Mouse (Mus musculus) adipocyte (in vitro differentiated cells): ENCODE measurements around the gene Hba-a1.
"Not testable (repeated sequence)": the region's sequence is repeated elsewhere in the genome, so short reads cannot be mapped to it uniquely, and the experiment has no call there.

Experiments used
- DNase-seq: peaks from one replicate; pipeline ENCODE4 v3.0.0-alpha.2; 2016; ENCODE audit warnings: low spot score

The Hba-a1 gene

DNA sequence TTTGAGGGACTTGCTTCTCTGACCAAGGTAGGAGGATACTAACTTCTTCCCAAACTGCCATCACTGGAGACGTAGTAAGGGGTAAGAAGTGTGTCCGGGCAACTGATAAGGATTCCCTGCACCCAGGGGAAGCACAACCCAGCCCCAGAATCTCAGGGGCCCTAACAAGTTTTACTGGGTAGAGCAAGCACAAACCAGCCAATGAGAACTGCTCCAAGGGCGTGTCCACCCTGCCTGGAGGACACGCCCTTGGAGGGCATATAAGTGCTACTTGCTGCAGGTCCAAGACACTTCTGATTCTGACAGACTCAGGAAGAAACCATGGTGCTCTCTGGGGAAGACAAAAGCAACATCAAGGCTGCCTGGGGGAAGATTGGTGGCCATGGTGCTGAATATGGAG, 12.9 kb downstream of the Hba-a1 start, which contains the start of gene Hba-a2:
Gene Hba-a2, plus strand, starts transcription at position 287 of the 400 bp plus-strand sequence.
- DNase-seq, result not testable (repeated sequence)

- DNase-seq, result not testable (repeated sequence)
Measured at GRCm38 (mm10) chr11:32297417-32297816, 14.1 kb downstream of the Hba-a1 start.

GRCm38 (mm10) chr11:32297866-32298531, 14.7 kb downstream of the Hba-a1 start:
- DNase-seq, result no peak

DNA sequence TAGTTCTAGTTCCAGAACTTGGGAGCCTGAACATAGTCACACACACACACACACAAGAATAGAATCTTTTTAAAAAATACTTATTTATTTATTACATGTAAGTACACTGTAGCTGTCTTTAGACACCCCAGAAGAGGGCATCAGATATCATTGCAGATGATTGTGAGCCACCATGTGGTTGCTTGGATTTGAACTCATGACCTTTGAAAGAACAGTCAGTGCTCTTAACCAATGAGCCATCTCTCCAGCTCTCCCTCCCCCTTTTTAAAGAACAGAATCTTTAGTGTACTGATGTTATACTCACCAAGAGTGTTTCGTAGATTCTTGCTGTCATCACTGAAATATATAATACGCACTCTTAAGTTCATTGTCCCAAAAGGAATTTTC, 15.2 kb downstream of the Hba-a1 start:
- no peak for DNase-seq

DNA sequence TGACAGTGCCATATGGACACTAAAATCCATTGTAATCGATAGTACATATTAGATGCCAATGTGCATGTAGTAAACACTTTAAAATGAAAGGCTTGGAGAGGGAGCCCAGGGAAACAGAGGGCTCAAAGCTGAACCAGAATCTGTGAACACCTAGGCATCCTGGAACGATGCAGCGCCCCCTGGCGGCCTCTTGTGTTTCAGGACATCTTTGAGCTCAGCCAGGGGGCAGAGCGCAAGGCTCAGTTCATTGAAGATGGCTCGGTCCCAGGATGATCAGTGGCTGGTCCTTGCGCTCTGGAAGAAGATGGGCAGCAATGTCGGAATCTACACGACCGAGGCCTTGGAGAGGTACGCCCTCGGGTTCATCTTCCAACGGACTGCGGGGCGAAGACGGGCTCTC, 16.6 kb downstream of the Hba-a1 start, which contains the start of gene Hbq1a:
Gene Hbq1a, plus strand, starts transcription at position 205 of the 400 bp plus-strand sequence.
- peak; percentile 18 for DNase-seq

- no peak for DNase-seq
Measured at GRCm38 (mm10) chr11:32300279-32301267, 17.3 kb downstream of the Hba-a1 start.

DNA sequence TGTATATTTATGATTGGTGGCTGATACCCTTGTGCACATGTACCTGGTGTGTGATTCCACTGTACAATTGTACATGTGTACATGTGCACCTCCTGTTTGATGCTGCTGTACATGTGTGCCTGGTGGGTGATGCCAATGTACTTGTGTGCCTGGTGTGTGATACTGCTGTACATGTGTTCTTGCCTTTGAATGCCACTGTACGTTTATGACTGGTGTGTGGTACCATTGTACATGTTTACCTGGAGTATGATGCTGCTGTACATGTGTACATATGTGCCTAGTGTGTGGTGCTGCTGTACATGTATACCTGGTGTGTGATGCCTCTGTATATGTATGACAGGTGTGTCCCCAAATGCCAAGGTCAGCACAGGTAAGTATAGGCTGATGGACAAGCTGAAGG, 18.2 kb downstream of the Hba-a1 start:
- no peak for DNase-seq

GRCm38 (mm10) chr11:32302824-32303419, 19.6 kb downstream of the Hba-a1 start:
- DNase-seq, result no peak

GRCm38 (mm10) chr11:32303455-32303854, 20.1 kb downstream of the Hba-a1 start:
- no peak for DNase-seq

DNA sequence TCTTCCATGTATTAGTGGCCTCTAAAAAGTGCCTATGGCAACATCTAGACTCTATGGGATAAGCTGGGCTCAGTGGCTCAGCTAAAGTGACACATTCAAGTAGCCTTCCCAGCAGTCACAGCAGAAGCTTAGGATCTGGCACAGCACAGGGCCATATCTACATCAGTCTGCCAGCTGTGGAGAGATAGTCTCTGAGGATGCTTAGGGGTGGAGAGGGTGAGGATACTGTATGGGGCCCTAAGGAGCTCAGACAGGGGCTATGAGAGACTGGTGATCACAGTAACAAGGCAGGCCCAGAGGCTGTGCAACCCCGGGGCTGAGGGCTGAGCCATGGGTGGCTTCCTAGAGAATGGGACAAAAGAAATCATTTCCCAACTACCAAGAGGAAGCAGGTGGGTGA, 23.7 kb downstream of the Hba-a1 start:
- DNase-seq, result no peak

DNA sequence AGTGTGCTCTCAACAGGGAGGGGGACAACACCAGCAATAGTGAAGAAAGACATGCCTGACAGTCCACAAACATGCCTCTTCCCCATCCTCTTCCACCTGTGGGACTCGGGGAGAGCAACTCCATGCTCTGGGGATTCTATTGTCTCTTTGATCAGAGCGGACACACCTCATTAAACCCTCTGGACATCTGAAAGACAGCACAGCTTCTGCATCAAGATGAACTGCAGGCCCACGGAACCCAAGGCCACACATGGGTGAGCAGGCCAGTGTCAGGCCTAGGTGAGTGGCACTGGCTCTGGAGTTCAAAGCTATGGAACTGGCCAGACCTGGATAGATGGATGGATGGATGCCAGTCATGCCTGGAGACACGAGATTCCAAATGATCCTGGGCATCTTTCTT, 26.1 kb downstream of the Hba-a1 start:
- no peak for DNase-seq

DNA sequence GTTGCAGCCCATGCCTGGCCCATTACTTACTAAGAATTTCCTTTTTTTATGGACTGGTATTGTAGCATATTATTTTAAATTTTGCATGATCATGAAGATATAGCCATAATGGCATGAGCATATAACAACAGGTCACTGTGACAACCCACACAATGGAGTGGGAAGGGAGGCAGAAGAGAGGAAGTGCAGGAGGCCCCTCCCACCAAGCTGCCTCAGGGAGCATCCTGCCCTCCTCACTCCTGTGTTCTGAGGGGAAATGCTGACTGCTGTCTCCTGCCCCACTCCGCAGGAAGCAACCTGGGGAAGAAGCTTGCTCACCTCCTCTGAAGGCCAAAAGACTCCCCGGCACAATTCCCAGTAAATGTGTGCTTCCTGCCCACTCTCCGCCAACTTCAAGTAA, 26.6 kb downstream of the Hba-a1 start:
- DNase-seq, result no peak

DNA sequence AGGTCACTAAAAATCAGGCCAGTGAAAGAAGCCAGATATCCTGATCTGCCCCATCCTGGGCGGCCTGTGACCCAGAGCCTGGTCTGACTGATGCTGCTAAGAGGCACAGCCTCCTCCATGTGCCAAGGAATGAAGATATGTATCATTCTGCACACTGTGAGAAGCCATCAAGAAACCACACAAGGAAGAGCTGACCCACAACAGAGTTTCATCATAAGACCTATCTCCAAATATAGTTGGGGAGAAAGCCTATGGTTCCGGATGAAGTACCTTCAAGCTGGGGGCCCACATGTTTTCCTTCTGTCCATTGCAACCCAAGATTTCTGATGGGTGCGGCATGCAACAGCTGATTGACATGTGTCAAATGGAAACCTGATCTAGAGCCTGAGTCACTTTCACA, 32.7 kb downstream of the Hba-a1 start:
- DNase-seq, result no peak

GRCm38 (mm10) chr11:32320507-32321195, 37.3 kb downstream of the Hba-a1 start:
- DNase-seq, result no peak

GRCm38 (mm10) chr11:32321196-32321565, 37.9 kb downstream of the Hba-a1 start:
- DNase-seq, result peak; percentile 51

DNA sequence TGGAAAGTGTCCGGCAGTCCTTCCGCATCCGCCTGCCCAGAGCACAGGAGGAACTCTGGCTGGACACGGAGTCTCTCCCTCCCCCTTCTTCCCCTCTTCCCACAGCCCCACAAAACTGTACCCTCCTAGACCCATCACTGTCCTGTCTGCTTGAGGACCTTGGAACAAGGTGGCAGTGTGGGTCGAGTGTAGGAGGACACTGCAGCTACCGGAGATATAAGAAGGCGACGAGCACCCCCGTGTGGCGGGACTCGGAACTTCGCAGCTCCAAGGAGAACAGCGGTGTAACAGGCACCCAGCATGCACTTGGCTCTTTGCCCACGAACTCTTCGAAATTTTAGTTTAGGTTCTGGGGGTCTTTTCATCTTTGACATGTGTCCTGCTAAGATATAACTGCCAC, 41.3 kb downstream of the Hba-a1 start:
- peak; percentile 70 for DNase-seq

- no peak for DNase-seq
Measured at GRCm38 (mm10) chr11:32331075-32331474, 47.8 kb downstream of the Hba-a1 start.

DNA sequence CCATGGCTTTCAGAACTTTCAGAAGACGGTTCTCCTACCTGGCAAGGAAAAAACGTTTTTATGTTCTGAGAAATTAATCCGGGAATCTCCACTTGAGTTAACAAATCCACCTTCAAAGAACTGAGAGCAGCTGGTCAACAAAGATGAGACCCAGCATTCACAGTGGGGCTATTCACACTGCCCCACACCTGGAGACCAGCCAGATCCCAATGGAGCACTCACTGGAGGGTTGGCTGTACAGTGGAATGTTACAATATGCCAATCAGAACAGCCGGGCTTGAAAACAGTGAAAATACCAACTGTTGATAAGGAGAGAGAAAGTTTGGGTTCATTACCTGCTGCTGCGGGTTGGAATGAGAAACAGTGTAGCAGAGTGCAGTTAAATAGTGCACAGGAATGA, 48.5 kb downstream of the Hba-a1 start:
- no peak for DNase-seq

DNA sequence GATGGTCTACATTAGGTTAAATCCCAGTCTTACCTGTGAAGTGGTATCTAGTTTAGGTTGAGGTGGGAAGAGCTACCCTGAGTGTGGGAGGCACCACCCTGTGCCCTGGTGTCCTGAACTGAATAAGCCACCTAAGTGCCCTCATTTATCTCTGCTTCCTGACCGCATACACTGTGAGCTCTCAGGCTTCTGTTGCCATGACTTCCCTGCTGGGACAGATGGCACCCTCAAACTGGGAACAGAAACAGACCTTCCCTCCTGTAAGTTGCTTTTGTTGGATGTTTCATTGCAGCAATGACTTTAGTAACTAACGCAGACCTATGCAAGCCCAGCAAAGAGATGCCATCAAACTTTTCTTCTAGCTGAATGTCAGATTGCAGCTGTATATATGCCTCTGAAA, 49.9 kb downstream of the Hba-a1 start:
- DNase-seq, result no peak
